Mouse (Mus musculus) intestine, embryonic 16.5 days (tissue): ENCODE data around the gene Wdr20rt. TPM values are rescaled to one million over a fixed set of nuclear protein-coding genes. Genes with fewer than 3 reads are reported as not detected.

ENCODE experiments used
- polyA plus RNA-seq: library from polyadenylated mRNA; unstranded; fragments of >200 nt; fragmentation: Nextera tagmentation; extraction: Ambion mirVana; gene quantifications from 2 replicates; pipeline ENCODE4 v1.2.1, GENCODE M21; 2015

Wdr20rt gene
- polyA plus RNA-seq, 1 experiment from 2014 or later = not detected

Other genes starting within 250 kb of the Wdr20rt start
- gene Prpf39, start 189.2 kb upstream of the Wdr20rt start, polyA plus RNA-seq = 33.4 and 37.5 TPM in 2 replicates
- 262 and 301 TPM in 2 replicates for gene Fkbp3, start 151.5 kb upstream of the Wdr20rt start, polyA plus RNA-seq
- 4.2 and 4.4 TPM in 2 replicates for gene Fancm, start 149.9 kb upstream of the Wdr20rt start, polyA plus RNA-seq
- 31.8 and 37.5 TPM in 2 replicates for gene Mis18bp1, start 52.9 kb upstream of the Wdr20rt start, polyA plus RNA-seq